Mouse (Mus musculus): ENCODE measurements around the gene Vmn1r200. TPM values are rescaled to one million over a fixed set of nuclear protein-coding genes. Genes with fewer than 3 reads are reported as not detected.
"Not testable (repeated sequence)": the region's sequence is repeated elsewhere in the genome, so short reads cannot be mapped to it uniquely, and the experiment has no call there.

The Vmn1r200 gene
- 0.04 TPM in 1 of 2 replicates, not detected in the other for polyA plus RNA-seq (2014; fragmentation: Nextera tagmentation; extraction: Ambion mirVana)

- no peaks in the 10 kb centered on the region for H3K27me3 ChIP-seq (replicated peaks; ENCODE audit: control insufficient read depth, insufficient read depth, low read length)
- 36% methylated on average over 3 of the region's 3 CpGs for WGBS
- H3K27ac ChIP-seq (replicated peaks; ENCODE audit: low read depth, low read length) = no peak within 1 kb of the TSS
- no peak for ATAC-seq (ENCODE audit: low read depth)
- H3K4me3 ChIP-seq (ENCODE audit: low read depth, low read length) = no peak within 1 kb of the TSS
- peak; percentile 4 for DNase-seq (ENCODE audit: low spot score)
- no peak within 1 kb of the TSS for H3K9ac ChIP-seq (ENCODE audit: low read depth, low read length)
- H3K4me2 ChIP-seq (ENCODE audit: low read depth, low read length) = no peak within 1 kb of the TSS
- no peaks in the 10 kb centered on the region for H3K36me3 ChIP-seq (ENCODE audit: control insufficient read depth, insufficient read depth, low read length)
- H3K4me1 ChIP-seq (ENCODE audit: control insufficient read depth, insufficient read depth, low read length) = no peaks in the 10 kb centered on the region
- H3K9me3 ChIP-seq (ENCODE audit: control insufficient read depth, low read length) = no peaks in the 10 kb centered on the region
Observed at GRCm38 (mm10) chr13:22390073-22390472, at the start of gene Vmn1r200. Gene Vmn1r200 (plus strand): TSS chr13:22390373.

GRCm38 (mm10) chr13:22350064-22350463, 40.1 kb upstream of the Vmn1r200 start, which contains the start of gene Vmn1r198:
Gene Vmn1r198 (plus strand): TSS chr13:22350364.
- Histone ChIP-seq H3K9me3 (ENCODE audit: control insufficient read depth, low read length) (no peaks in the 10 kb centered on the region), H3K27ac (replicated peaks; ENCODE audit: low read depth, low read length) (no peak within 1 kb of the TSS), H3K36me3 (ENCODE audit: control insufficient read depth, insufficient read depth, low read length) (no peaks in the 10 kb centered on the region), H3K4me2 (ENCODE audit: low read depth, low read length) (no peak within 1 kb of the TSS), H3K9ac (ENCODE audit: low read depth, low read length) (no peak within 1 kb of the TSS), H3K27me3 (replicated peaks; ENCODE audit: control insufficient read depth, insufficient read depth, low read length) (no peaks in the 10 kb centered on the region), H3K4me3 (ENCODE audit: low read depth, low read length) (no peak within 1 kb of the TSS), H3K4me1 (ENCODE audit: control insufficient read depth, insufficient read depth, low read length) (no peaks in the 10 kb centered on the region)
- 39% methylated on average over 1 of the region's 1 CpGs for WGBS
- DNase-seq (ENCODE audit: low spot score) (no peak), ATAC-seq (ENCODE audit: low read depth) (no peak)

- H3K36me3 ChIP-seq (ENCODE audit: control insufficient read depth, insufficient read depth, low read length) = no peaks in the 10 kb centered on the region
- no peaks in the 10 kb centered on the region for H3K27me3 ChIP-seq (replicated peaks; ENCODE audit: control insufficient read depth, insufficient read depth, low read length)
- no peak overlapping the region for H3K4me3 ChIP-seq (ENCODE audit: low read depth, low read length)
- no peaks in the 10 kb centered on the region for H3K9me3 ChIP-seq (ENCODE audit: control insufficient read depth, low read length)
- no peak overlapping the region for H3K4me2 ChIP-seq (ENCODE audit: low read depth, low read length)
- no peak overlapping the region for H3K27ac ChIP-seq (replicated peaks; ENCODE audit: low read depth, low read length)
- DNase-seq (ENCODE audit: low spot score) (no peak), ATAC-seq (ENCODE audit: low read depth) (no peak)
- no peaks in the 10 kb centered on the region for H3K4me1 ChIP-seq (ENCODE audit: control insufficient read depth, insufficient read depth, low read length)
- 85% methylated on average over 1 of the region's 1 CpGs for WGBS
- no peak overlapping the region for H3K9ac ChIP-seq (ENCODE audit: low read depth, low read length)
Observed at GRCm38 (mm10) chr13:22350813-22351212, 39.4 kb upstream of the Vmn1r200 start.

DNA sequence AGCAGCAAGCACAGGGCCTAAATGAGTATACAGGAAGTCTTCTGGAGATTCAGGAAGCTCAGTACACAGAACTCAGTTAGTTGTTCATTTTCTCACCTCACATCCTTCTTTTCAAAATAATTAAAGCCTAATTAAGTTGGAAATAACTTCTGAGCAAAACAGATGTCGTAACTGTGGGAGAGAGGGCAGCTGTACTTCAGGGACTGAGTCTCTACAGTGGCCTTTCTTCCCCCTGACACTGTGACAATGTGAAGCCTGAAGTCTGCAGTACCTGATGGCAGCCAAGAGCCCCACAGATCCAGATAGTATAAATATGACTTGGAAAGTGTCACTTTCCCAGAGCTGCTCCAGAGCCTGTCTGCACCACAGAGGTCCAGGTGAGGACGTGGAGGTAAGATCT, 10.7 kb upstream of the Vmn1r200 start, which contains the start of gene Vmn1r199:
Gene Vmn1r199, plus strand, starts transcription at position 301 of the 400 bp plus-strand sequence.
- no peaks in the 10 kb centered on the region for H3K9me3 ChIP-seq (ENCODE audit: control insufficient read depth, low read length)
- no peak within 1 kb of the TSS for H3K27ac ChIP-seq (replicated peaks; ENCODE audit: low read depth, low read length)
- no peaks in the 10 kb centered on the region for H3K27me3 ChIP-seq (replicated peaks; ENCODE audit: control insufficient read depth, insufficient read depth, low read length)
- 81% methylated on average over 2 of the region's 2 CpGs for WGBS
- no peak for DNase-seq (ENCODE audit: low spot score)
- no peak within 1 kb of the TSS for H3K9ac ChIP-seq (ENCODE audit: low read depth, low read length)
- H3K36me3 ChIP-seq (ENCODE audit: control insufficient read depth, insufficient read depth, low read length) = no peaks in the 10 kb centered on the region
- no peak within 1 kb of the TSS for H3K4me3 ChIP-seq (ENCODE audit: low read depth, low read length)
- H3K4me2 ChIP-seq (ENCODE audit: low read depth, low read length) = no peak within 1 kb of the TSS
- no peaks in the 10 kb centered on the region for H3K4me1 ChIP-seq (ENCODE audit: control insufficient read depth, insufficient read depth, low read length)
- no peak for ATAC-seq (ENCODE audit: low read depth)

- H3K27me3 ChIP-seq (replicated peaks; ENCODE audit: control insufficient read depth, insufficient read depth, low read length); H3K9ac ChIP-seq (ENCODE audit: low read depth, low read length); H3K9me3 ChIP-seq (ENCODE audit: control insufficient read depth, low read length); H3K4me2 ChIP-seq (ENCODE audit: low read depth, low read length); H3K4me1 ChIP-seq (ENCODE audit: control insufficient read depth, insufficient read depth, low read length); H3K36me3 ChIP-seq (ENCODE audit: control insufficient read depth, insufficient read depth, low read length); H3K4me3 ChIP-seq (ENCODE audit: low read depth, low read length); ATAC-seq (ENCODE audit: low read depth): not testable (repeated sequence)
- WGBS = 39% methylated on average over 3 of the region's 3 CpGs
- peak; percentile 69 for DNase-seq (ENCODE audit: low spot score)
- H3K27ac ChIP-seq (replicated peaks; ENCODE audit: low read depth, low read length) = peak overlapping the region; percentile 55
Observed at GRCm38 (mm10) chr13:22381128-22381527, 9.0 kb upstream of the Vmn1r200 start.

- DNase-seq (ENCODE audit: low spot score) (no peak), ATAC-seq (ENCODE audit: low read depth) (no peak)
- Histone ChIP-seq H3K36me3 (ENCODE audit: control insufficient read depth, insufficient read depth, low read length) (no peaks in the 10 kb centered on the region), H3K27ac (replicated peaks; ENCODE audit: low read depth, low read length) (no peak overlapping the region), H3K4me1 (ENCODE audit: control insufficient read depth, insufficient read depth, low read length) (no peaks in the 10 kb centered on the region), H3K27me3 (replicated peaks; ENCODE audit: control insufficient read depth, insufficient read depth, low read length) (no peaks in the 10 kb centered on the region), H3K4me3 (ENCODE audit: low read depth, low read length) (no peak overlapping the region), H3K9ac (ENCODE audit: low read depth, low read length) (no peak overlapping the region), H3K4me2 (ENCODE audit: low read depth, low read length) (no peak overlapping the region), H3K9me3 (ENCODE audit: control insufficient read depth, low read length) (no peaks in the 10 kb centered on the region)
- WGBS = 79% methylated on average over 3 of the region's 3 CpGs
Observed at GRCm38 (mm10) chr13:22383401-22383800, 6.8 kb upstream of the Vmn1r200 start.

DNA sequence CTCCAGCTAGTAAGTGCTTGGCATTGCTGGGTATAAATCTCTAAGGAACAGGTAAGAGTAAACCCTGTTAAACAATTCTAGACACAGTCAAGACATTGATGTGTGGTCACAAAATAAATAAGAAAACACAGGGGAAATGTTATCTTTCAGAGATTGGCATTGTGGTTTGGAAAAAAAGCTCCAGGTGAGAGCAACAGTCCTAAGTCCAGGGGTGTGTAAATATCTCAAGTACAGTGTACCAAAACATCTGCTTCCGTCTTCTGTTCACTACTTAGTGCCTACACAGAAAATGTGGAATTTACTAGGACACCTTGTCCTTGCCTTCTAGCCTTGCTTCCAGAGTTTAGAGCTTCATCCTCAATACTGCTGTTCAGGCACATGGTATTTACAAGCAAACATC, 3.1 kb upstream of the Vmn1r200 start:
- Histone ChIP-seq H3K4me3 (ENCODE audit: low read depth, low read length) (no peak overlapping the region), H3K9me3 (ENCODE audit: control insufficient read depth, low read length) (no peaks in the 10 kb centered on the region), H3K27ac (replicated peaks; ENCODE audit: low read depth, low read length) (no peak overlapping the region), H3K4me1 (ENCODE audit: control insufficient read depth, insufficient read depth, low read length) (no peaks in the 10 kb centered on the region), H3K4me2 (ENCODE audit: low read depth, low read length) (no peak overlapping the region), H3K27me3 (replicated peaks; ENCODE audit: control insufficient read depth, insufficient read depth, low read length) (no peaks in the 10 kb centered on the region), H3K9ac (ENCODE audit: low read depth, low read length) (no peak overlapping the region), H3K36me3 (ENCODE audit: control insufficient read depth, insufficient read depth, low read length) (no peaks in the 10 kb centered on the region)
- no peak for DNase-seq (ENCODE audit: low spot score)
- ATAC-seq (ENCODE audit: low read depth) = no peak
- 88% methylated on average over 1 of the region's 1 CpGs for WGBS

DNA sequence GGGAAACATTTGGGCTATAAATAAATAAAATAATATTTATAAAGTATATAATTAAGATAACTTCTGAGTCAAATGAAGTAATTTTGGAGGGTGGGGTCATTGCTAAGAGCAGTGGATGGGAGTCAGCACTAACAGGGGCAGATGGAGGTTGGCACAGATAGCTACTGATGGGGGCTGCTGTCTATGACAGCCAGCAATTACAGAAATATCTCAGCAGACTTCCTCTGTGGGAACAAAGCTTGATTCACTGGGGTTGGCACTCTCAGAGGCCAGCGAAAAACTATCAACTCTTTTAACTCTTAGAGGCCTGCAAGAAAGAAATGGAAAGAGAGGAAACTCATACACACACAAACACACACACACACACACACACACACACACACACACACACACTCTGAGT, 12.8 kb downstream of the Vmn1r200 start:
- Histone ChIP-seq H3K4me3 (ENCODE audit: low read depth, low read length) (no peak overlapping the region), H3K36me3 (ENCODE audit: control insufficient read depth, insufficient read depth, low read length) (no peaks in the 10 kb centered on the region), H3K9ac (ENCODE audit: low read depth, low read length) (no peak overlapping the region), H3K4me1 (ENCODE audit: control insufficient read depth, insufficient read depth, low read length) (no peaks in the 10 kb centered on the region), H3K4me2 (ENCODE audit: low read depth, low read length) (no peak overlapping the region), H3K27ac (replicated peaks; ENCODE audit: low read depth, low read length) (no peak overlapping the region), H3K9me3 (ENCODE audit: control insufficient read depth, low read length) (0 out of 2 replicates have a peak, but pooled peaks cover 11% of the 10 kb centered on the region), H3K27me3 (replicated peaks; ENCODE audit: control insufficient read depth, insufficient read depth, low read length) (no peaks in the 10 kb centered on the region)
- no peak for DNase-seq (ENCODE audit: low spot score)
- no peak for ATAC-seq (ENCODE audit: low read depth)
- 56% methylated on average over 1 of the region's 1 CpGs for WGBS

Data from embryonic facial prominence, embryonic 14.5 days (tissue).